11 mouse cellular contexts compared by ENCODE assay signal in genomic region chr6:114329597-114330470, GRCm38 (mm10). TPM values are rescaled to one million over a fixed set of nuclear protein-coding genes. Genes with fewer than 3 reads are reported as not detected.
DNase-seq lines count a peak whose midpoint lies in the region; ATAC-seq and TF ChIP-seq lines count a peak whose summit lies in the region.
"Had no signal": no experiment of that assay in that cellular context is flagged by ENCODE, and none has a peak within 500 bp of the region (broad histone marks: within the 10 kb centered on the region; RNA-seq: fewer than 3 reads in every experiment).

No protein-coding gene starts in this region.

- no peak overlapping the region for H3K9ac ChIP-seq in forebrain, embryonic 14.5 days (ENCODE audit: low read length)
- no peak overlapping the region for H3K9ac ChIP-seq in midbrain, embryonic 14.5 days (replicated peaks; ENCODE audit: low read length)
- no peak overlapping the region for H3K9ac ChIP-seq in heart, adult 2 months (ENCODE audit: low read depth, low read length)
- no peak overlapping the region for H3K9ac ChIP-seq in heart, embryonic 11.5 days (ENCODE audit: low read depth, low read length)
- H3K9ac ChIP-seq: embryonic facial prominence, embryonic 15.5 days; lung, embryonic 15.5 days had no signal

- peaks cover 8% of the 10 kb centered on the region for H3K4me1 ChIP-seq in forebrain, embryonic 14.5 days (ENCODE audit: control insufficient read depth, insufficient read depth, low read length)
- peaks cover 11% of the 10 kb centered on the region for H3K4me1 ChIP-seq in midbrain, embryonic 14.5 days (ENCODE audit: control insufficient read depth, insufficient read depth, low read length)
- peaks cover 2% of the 10 kb centered on the region; the same call in 1 of the 2 replicates for H3K4me1 ChIP-seq in heart, adult 2 months (ENCODE audit: control insufficient read depth, insufficient read depth, low read length)
- peaks cover 13% of the 10 kb centered on the region for H3K4me1 ChIP-seq in heart, embryonic 11.5 days (ENCODE audit: control insufficient read depth, insufficient read depth, low read length)
- H3K4me1 ChIP-seq: embryonic facial prominence, embryonic 15.5 days; lung, embryonic 15.5 days had no signal

- no peak for TF ChIP-seq EP300 in heart, adult 2 months (IDR thresholded peaks at IDR 0.05; ENCODE audit: insufficient read depth, low read depth, low read length)

- no peak overlapping the region for H3K4me2 ChIP-seq in forebrain, embryonic 14.5 days (ENCODE audit: low read length)
- no peak overlapping the region for H3K4me2 ChIP-seq in midbrain, embryonic 14.5 days (ENCODE audit: low read length)
- no peak overlapping the region for H3K4me2 ChIP-seq in heart, embryonic 11.5 days
- H3K4me2 ChIP-seq: embryonic facial prominence, embryonic 15.5 days; lung, embryonic 15.5 days had no signal

- peak; percentile 92 for ATAC-seq in forebrain, embryonic 14.5 days
- peak; percentile 62 for ATAC-seq in midbrain, embryonic 14.5 days (ENCODE audit: low FRiP score, low TSS enrichment)
- no peak for ATAC-seq in heart, embryonic 11.5 days (replicated peaks; ENCODE audit: insufficient number of reproducible peaks, low FRiP score, low TSS enrichment)
- ATAC-seq in CD4-positive, CD25-positive, alpha-beta regulatory T cell, adult 4 months = no peak

- DNase-seq in left cerebral cortex, adult 2 months (ENCODE audit: extremely low spot score in 1 of 2, low spot score in 2 of 2) = no peak
- DNase-seq in left cerebral cortex, postnatal 36 days (ENCODE audit: low spot score in 2 of 2) = no peak
- peak; percentile 64 for DNase-seq in brain, adult 2 months (ENCODE audit: low read depth, low spot score)
- peak; percentile 80 for DNase-seq in forebrain, embryonic 14.5 days (ENCODE audit: low spot score)
- peak; percentile 63 for DNase-seq in midbrain, embryonic 14.5 days
- no peak for DNase-seq in heart, adult 2 months

- intact Hi-C loops in left cerebral cortex, adult 2 months (cut with DNase I) = no loop called here
- intact Hi-C loops in left cerebral cortex, postnatal 36 days (cut with DNase I) = no loop called here
- intact Hi-C loops in heart, adult 2 months (cut with DNase I) = no loop called here

- no peak overlapping the region for H3K27ac ChIP-seq in left cerebral cortex, adult 2 months
- 0 out of 2 replicates have a peak overlapping the region, but pooled peaks have one; percentile 44 for H3K27ac ChIP-seq in forebrain, embryonic 14.5 days (ENCODE audit: low read depth, low read length)
- peak overlapping the region; percentile 61 for H3K27ac ChIP-seq in midbrain, embryonic 14.5 days (replicated peaks; ENCODE audit: low read depth, low read length)
- no peak overlapping the region for H3K27ac ChIP-seq in heart, adult 2 months
- no peak overlapping the region for H3K27ac ChIP-seq in heart, embryonic 11.5 days (ENCODE audit: low read depth, low read length)
- H3K27ac ChIP-seq: embryonic facial prominence, embryonic 15.5 days; heart, embryonic 10.5 days; lung, embryonic 15.5 days had no signal

- no peak overlapping the region for H3K4me3 ChIP-seq in left cerebral cortex, adult 2 months
- H3K4me3 ChIP-seq in forebrain, embryonic 14.5 days (ENCODE audit: low read depth, low read length) = no peak overlapping the region
- no peak overlapping the region for H3K4me3 ChIP-seq in midbrain, embryonic 14.5 days (replicated peaks; ENCODE audit: low read depth, low read length)
- H3K4me3 ChIP-seq in heart, adult 2 months = no peak overlapping the region
- H3K4me3 ChIP-seq in heart, embryonic 11.5 days (ENCODE audit: low read depth, low read length) = no peak overlapping the region
- H3K4me3 ChIP-seq: embryonic facial prominence, embryonic 15.5 days; heart, embryonic 10.5 days; lung, embryonic 15.5 days had no signal

- TF ChIP-seq POLR2A in heart, adult 2 months (IDR thresholded peaks at IDR 0.05; ENCODE audit: insufficient read depth, low read depth, low read length) = no peak

- H3K79me2 ChIP-seq in heart, adult 2 months (replicated peaks; ENCODE audit: control insufficient read depth, insufficient read depth, low read length) = no peaks in the 10 kb centered on the region

- H3K27me3 ChIP-seq in forebrain, embryonic 14.5 days (replicated peaks; ENCODE audit: control insufficient read depth, insufficient read depth, low read length) = no peaks in the 10 kb centered on the region
- H3K27me3 ChIP-seq in midbrain, embryonic 14.5 days (ENCODE audit: control insufficient read depth, insufficient read depth, low read length) = no peaks in the 10 kb centered on the region
- no peaks in the 10 kb centered on the region for H3K27me3 ChIP-seq in heart, adult 2 months (ENCODE audit: control insufficient read depth, insufficient read depth, low read length)
- no peaks in the 10 kb centered on the region for H3K27me3 ChIP-seq in heart, embryonic 11.5 days (ENCODE audit: control insufficient read depth, insufficient read depth, low read length)
- H3K27me3 ChIP-seq: embryonic facial prominence, embryonic 15.5 days; lung, embryonic 15.5 days had no signal

- H3K36me3 ChIP-seq in forebrain, embryonic 14.5 days (ENCODE audit: control insufficient read depth, insufficient read depth, low read length) = no peaks in the 10 kb centered on the region
- H3K36me3 ChIP-seq in midbrain, embryonic 14.5 days (ENCODE audit: control insufficient read depth, insufficient read depth, low read length) = no peaks in the 10 kb centered on the region
- H3K36me3 ChIP-seq in heart, adult 2 months (ENCODE audit: control insufficient read depth, insufficient read depth, low read length) = no peaks in the 10 kb centered on the region
- H3K36me3 ChIP-seq in heart, embryonic 11.5 days (ENCODE audit: control insufficient read depth, insufficient read depth, low read length) = no peaks in the 10 kb centered on the region
- H3K36me3 ChIP-seq: embryonic facial prominence, embryonic 15.5 days; heart, embryonic 10.5 days; lung, embryonic 15.5 days had no signal

- H3K9me3 ChIP-seq in forebrain, embryonic 14.5 days (replicated peaks; ENCODE audit: control insufficient read depth, low read length) = no peaks in the 10 kb centered on the region
- H3K9me3 ChIP-seq in midbrain, embryonic 14.5 days (ENCODE audit: control insufficient read depth, low read length) = no peaks in the 10 kb centered on the region
- no peaks in the 10 kb centered on the region for H3K9me3 ChIP-seq in heart, embryonic 11.5 days (replicated peaks; ENCODE audit: control insufficient read depth, low read length)
- H3K9me3 ChIP-seq: embryonic facial prominence, embryonic 15.5 days; heart, embryonic 10.5 days; lung, embryonic 15.5 days had no signal

- WGBS in forebrain, embryonic 14.5 days = 27% methylated on average over 8 of the region's 8 CpGs
- WGBS in midbrain, embryonic 14.5 days = 33% methylated on average over 8 of the region's 8 CpGs
- WGBS in heart, adult 2 months = 57% methylated on average over 8 of the region's 8 CpGs
- 35% methylated on average over 8 of the region's 8 CpGs for WGBS in heart, embryonic 11.5 days (ENCODE audit: insufficient replicate concordance)

- peak; percentile 21 for TF ChIP-seq CTCF in left cerebral cortex, adult 2 months (IDR thresholded peaks at IDR 0.05)
- no peak for TF ChIP-seq CTCF in heart, adult 2 months (IDR thresholded peaks at IDR 0.05)

RNA-seq across cellular contexts. Expression of gene Slc6a1, which starts 47.4 kb away (rescaled TPM):
- 100 to 1,000 TPM; 292 to 305 TPM for total RNA-seq in left cerebral cortex, adult 2 months (2021)
- total RNA-seq in left cerebral cortex, postnatal 36 days (2021) = 100 to 1,000 TPM; 289 to 308 TPM
- polyA plus RNA-seq in forebrain, embryonic 14.5 days (2014; fragmentation: Nextera tagmentation; extraction: Ambion mirVana) = 74.0 and 95.1 TPM in 2 replicates
- polyA plus RNA-seq in midbrain, embryonic 14.5 days (2014; fragmentation: Nextera tagmentation; extraction: Ambion mirVana) = 116 and 125 TPM in 2 replicates
- total RNA-seq in heart, adult 2 months (2021) = under 1 TPM; 0.08 to 0.32 TPM
- polyA plus RNA-seq in heart, adult 2 months (2012; rRNA removed) = 0.12 and 0.21 TPM in 2 replicates
- polyA plus RNA-seq in heart, embryonic 11.5 days (2014; fragmentation: Nextera tagmentation; extraction: Ambion mirVana) = 0.23 and 0.26 TPM in 2 replicates
- under 1 TPM in 1 of 2 experiments, not detected in 1; 0.12 TPM for polyA plus RNA-seq in CD4-positive, CD25-positive, alpha-beta regulatory T cell, adult 4 months (2017; shearing (Covaris generic))

Comparison
In these comparisons a context has a peak if more than half of its experiments do, and no peak if none do; other contexts are left out.
1. DNase-seq: peak in brain, adult 2 months (single experiment), forebrain, embryonic 14.5 days (single experiment) and midbrain, embryonic 14.5 days (single experiment); none in left cerebral cortex, adult 2 months (0 of 2), left cerebral cortex, postnatal 36 days (0 of 2) and heart, adult 2 months (0 of 2).
2. H3K27ac ChIP-seq: peak in forebrain, embryonic 14.5 days (single experiment) and midbrain, embryonic 14.5 days (single experiment); none in left cerebral cortex, adult 2 months (single experiment), heart, adult 2 months (single experiment) and heart, embryonic 11.5 days (single experiment).
3. ATAC-seq: peak in forebrain, embryonic 14.5 days (single experiment) and midbrain, embryonic 14.5 days (single experiment); none in heart, embryonic 11.5 days (single experiment) and CD4-positive, CD25-positive, alpha-beta regulatory T cell, adult 4 months (single experiment).
4. RNA of gene Slc6a1, which starts 47.4 kb away (polyA plus RNA-seq): 116 to 125 TPM in midbrain, embryonic 14.5 days and 74.0 to 95.1 TPM in forebrain, embryonic 14.5 days; 0.23 to 0.26 TPM in heart, embryonic 11.5 days, 0.12 to 0.21 TPM in heart, adult 2 months and 0.12 TPM in CD4-positive, CD25-positive, alpha-beta regulatory T cell, adult 4 months; every median in the first group is over 10 times any median in the second.